In the genomic region with DNA sequence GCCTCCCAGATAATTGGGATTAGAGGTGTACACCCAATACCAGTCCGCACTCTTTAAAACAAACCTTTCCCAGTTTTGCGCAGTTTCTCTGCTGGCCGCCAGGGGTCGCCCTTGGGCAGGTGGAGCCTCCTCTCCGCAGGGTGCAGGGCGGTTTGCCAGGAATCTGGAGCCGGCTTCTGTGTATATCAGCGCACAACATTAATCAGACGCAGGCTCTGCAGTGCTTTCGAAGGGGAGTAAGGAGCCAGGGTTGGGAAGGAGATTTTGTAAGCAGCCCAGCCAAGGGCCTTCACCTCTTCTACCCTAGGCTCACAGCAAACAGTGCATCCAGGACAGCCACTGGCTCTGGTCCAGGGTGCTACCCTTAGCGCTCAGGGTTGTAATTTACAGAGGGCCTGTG, we compare ENCODE assay signal across 8 mouse cellular contexts.
A peak's percentile ranks its signal among the peaks of the same experiment; 100 is the strongest.
DNase-seq lines count a peak whose midpoint lies in the region; ATAC-seq lines count a peak whose summit lies in the region.

No protein-coding gene starts in this region.

- H3K4me3 ChIP-seq in hindbrain, embryonic 15.5 days, result 0 out of 2 replicates have a peak overlapping the region, but pooled peaks have one; percentile 21

- peak overlapping the region; percentile 49 for H3K4me2 ChIP-seq in hindbrain, embryonic 15.5 days

- peaks cover 21% of the 10 kb centered on the region for H3K4me1 ChIP-seq in hindbrain, embryonic 15.5 days (replicated peaks)

- H3K27me3 ChIP-seq in hindbrain, embryonic 15.5 days, result no peaks in the 10 kb centered on the region

- no peak overlapping the region; the same call in 1 of the 2 replicates for H3K9ac ChIP-seq in hindbrain, embryonic 15.5 days

- no peaks in the 10 kb centered on the region for H3K9me3 ChIP-seq in hindbrain, embryonic 15.5 days

- ATAC-seq in hindbrain, embryonic 15.5 days (ENCODE audit: low FRiP score, low read depth), result peak; percentile 91

- H3K27ac ChIP-seq in hindbrain, embryonic 15.5 days (replicated peaks), result peak overlapping the region; percentile 82

- 3% methylated on average over 11 of the region's 11 CpGs for WGBS in hindbrain, embryonic 15.5 days

- DNase-seq in R1 (ENCODE audit: low read depth, low spot score), result peak; percentile 80
- DNase-seq in cerebellum, postnatal 25 days, result peak; percentile 92 to 96
- DNase-seq in frontal cortex, postnatal 36 days (ENCODE audit: low spot score in 2 of 2), result peak; percentile 88 to 90
- DNase-seq in layer of hippocampus, postnatal 36 days, result peak; percentile 88
- DNase-seq in lung, postnatal 36 days, result peak; percentile 89
- DNase-seq in right cerebral cortex, adult 18-20 months, result peak; percentile 91
- peak; percentile 79 for DNase-seq in urinary bladder, postnatal 10 days (ENCODE audit: low spot score)

- H3K36me3 ChIP-seq in hindbrain, embryonic 15.5 days, result no peaks in the 10 kb centered on the region

Comparison
In these comparisons a context has a peak if more than half of its experiments do, and no peak if none do; other contexts are left out.
1. Peak in every context shown above with its lines: DNase-seq, ATAC-seq, H3K4me3 ChIP-seq and H3K27ac ChIP-seq.